ENCODE assay signal across 8 mouse cellular contexts in genomic region chr15:9072630-9073029, GRCm38 (mm10). TPM values are rescaled to one million over a fixed set of nuclear protein-coding genes. Genes with fewer than 3 reads are reported as not detected.
DNase-seq lines count a peak whose midpoint lies in the region; ATAC-seq and TF ChIP-seq lines count a peak whose summit lies in the region.

No protein-coding gene starts in this region.

- WGBS in heart, embryonic 10.5 days = 10% methylated on average over 5 of the region's 5 CpGs
- WGBS in limb, embryonic 14.5 days = 31% methylated on average over 5 of the region's 5 CpGs
- 43% methylated on average over 5 of the region's 5 CpGs for WGBS in neural tube, embryonic 13.5 days

- no peak for TF ChIP-seq POLR2A in limb, embryonic 14.5 days (IDR thresholded peaks at IDR 0.05; ENCODE audit: borderline replicate concordance, extremely low read depth, insufficient read depth, insufficient read length)

- no peak for ATAC-seq in G1E (ENCODE audit: extremely low read depth, insufficient number of reproducible peaks, low FRiP score, poor library complexity, severe bottlenecking)
- ATAC-seq in limb, embryonic 14.5 days (ENCODE audit: low FRiP score, low read depth) = no peak
- no peak for ATAC-seq in neural tube, embryonic 13.5 days (ENCODE audit: low read depth)

- peak; percentile 44 for DNase-seq in adrenal gland, adult 2 months
- DNase-seq in adrenal gland, adult 8-10 months = no peak
- no peak for DNase-seq in G1E (ENCODE audit: low spot score)
- DNase-seq in heart, embryonic 10.5 days (ENCODE audit: low spot score) = no peak
- peak; percentile 50 for DNase-seq in limb, embryonic 14.5 days (ENCODE audit: low spot score)
- DNase-seq in layer of hippocampus, postnatal 10 days (ENCODE audit: low spot score in 2 of 2) = no peak
- DNase-seq in right cerebral cortex, postnatal 36 days (ENCODE audit: low spot score in 2 of 2) = no peak

- H3K4me2 ChIP-seq in limb, embryonic 14.5 days (replicated peaks; ENCODE audit: low read depth, low read length, severe bottlenecking) = peak overlapping the region; percentile 79
- peak overlapping the region; percentile 66 for H3K4me2 ChIP-seq in neural tube, embryonic 13.5 days

- no peak for TF ChIP-seq CTCF in G1E (IDR thresholded peaks at IDR 0.05; ENCODE audit: low read depth, low read length)

- no peak overlapping the region; the same call in 1 of the 2 replicates for H3K9ac ChIP-seq in limb, embryonic 14.5 days (ENCODE audit: low read depth, low read length, severe bottlenecking)
- H3K9ac ChIP-seq in neural tube, embryonic 13.5 days = peak overlapping the region; percentile 91

- no peaks in the 10 kb centered on the region for H3K9me3 ChIP-seq in G1E (replicated peaks)
- H3K9me3 ChIP-seq in heart, embryonic 10.5 days = no peaks in the 10 kb centered on the region
- no peaks in the 10 kb centered on the region for H3K9me3 ChIP-seq in limb, embryonic 14.5 days (ENCODE audit: control insufficient read depth, low read length)
- H3K9me3 ChIP-seq in neural tube, embryonic 13.5 days = no peaks in the 10 kb centered on the region

- H3K27me3 ChIP-seq in G1E (ENCODE audit: insufficient read depth, low read length) = no peaks in the 10 kb centered on the region
- no peaks in the 10 kb centered on the region for H3K27me3 ChIP-seq in heart, embryonic 10.5 days (ENCODE audit: insufficient read depth, poor library complexity, severe bottlenecking)
- H3K27me3 ChIP-seq in limb, embryonic 14.5 days (ENCODE audit: control insufficient read depth, insufficient read depth, low read length) = no peaks in the 10 kb centered on the region
- no peaks in the 10 kb centered on the region for H3K27me3 ChIP-seq in neural tube, embryonic 13.5 days

- peak overlapping the region; percentile 96 for H3K4me3 ChIP-seq in G1E (ENCODE audit: low read depth, low read length)
- H3K4me3 ChIP-seq in heart, embryonic 10.5 days = peak overlapping the region; percentile 99
- H3K4me3 ChIP-seq in limb, embryonic 14.5 days (replicated peaks; ENCODE audit: low read length) = peak overlapping the region; percentile 92
- peak overlapping the region; percentile 92 for H3K4me3 ChIP-seq in neural tube, embryonic 13.5 days

- peaks cover 22% of the 10 kb centered on the region for H3K36me3 ChIP-seq in G1E (replicated peaks)
- H3K36me3 ChIP-seq in heart, embryonic 10.5 days = no peaks in the 10 kb centered on the region
- H3K36me3 ChIP-seq in limb, embryonic 14.5 days (ENCODE audit: control insufficient read depth, insufficient read depth, low read length) = no peaks in the 10 kb centered on the region
- no peaks in the 10 kb centered on the region for H3K36me3 ChIP-seq in neural tube, embryonic 13.5 days

- peaks cover 54% of the 10 kb centered on the region for H3K4me1 ChIP-seq in G1E (ENCODE audit: insufficient read depth, low read depth, low read length)
- H3K4me1 ChIP-seq in heart, embryonic 10.5 days = peaks cover 45% of the 10 kb centered on the region
- H3K4me1 ChIP-seq in limb, embryonic 14.5 days (ENCODE audit: control insufficient read depth, insufficient read depth, low read length) = peaks cover 23% of the 10 kb centered on the region
- peaks cover 47% of the 10 kb centered on the region for H3K4me1 ChIP-seq in neural tube, embryonic 13.5 days (replicated peaks)

- peak overlapping the region; percentile 99 for H3K27ac ChIP-seq in heart, embryonic 10.5 days
- H3K27ac ChIP-seq in limb, embryonic 14.5 days (replicated peaks; ENCODE audit: low read depth, low read length) = no peak overlapping the region
- no peak overlapping the region for H3K27ac ChIP-seq in neural tube, embryonic 13.5 days (replicated peaks)

RNA-seq across cellular contexts. Expression of gene Nadk2, which starts 1.6 kb away (rescaled TPM):
- total RNA-seq in adrenal gland, adult 2 months (2021) = 10 to 100 TPM; 56.3 to 57.9 TPM
- 13.7 and 17.3 TPM in 2 replicates for polyA plus RNA-seq in adrenal gland, adult 2 months (2012; rRNA removed)
- total RNA-seq in adrenal gland, adult 8-10 months (2022) = 10 to 100 TPM; 66.3 to 80.1 (median 74.6) TPM
- total RNA-seq in G1E (2014; fragmentation: Nextera tagmentation) (222 and 250 TPM in 2 replicates), G1E (2017) (218 and 235 TPM in 2 replicates)
- polyA plus RNA-seq in G1E (2012) = 130 and 143 TPM in 2 replicates
- 54.9 and 61.9 TPM in 2 replicates for polyA plus RNA-seq in heart, embryonic 10.5 days (2016; fragmentation: Nextera tagmentation; extraction: Ambion mirVana)
- polyA plus RNA-seq in limb, embryonic 14.5 days (2012; rRNA removed) = 29.2 and 31.6 TPM in 2 replicates
- polyA plus RNA-seq in limb, embryonic 14.5 days (2014; fragmentation: Nextera tagmentation; extraction: Ambion mirVana) = 26.7 and 28.2 TPM in 2 replicates
- 28.4 and 34.4 TPM in 2 replicates for polyA plus RNA-seq in neural tube, embryonic 13.5 days (2015; fragmentation: Nextera tagmentation; extraction: Ambion mirVana)
- 10 to 100 TPM; 46.8 to 50.0 TPM for total RNA-seq in layer of hippocampus, postnatal 10 days (2021)

Comparison
In these comparisons a context has a peak if more than half of its experiments do, and no peak if none do; other contexts are left out.
1. DNase-seq: peak in adrenal gland, adult 2 months (single experiment) and limb, embryonic 14.5 days (single experiment); none in adrenal gland, adult 8-10 months (single experiment), G1E (single experiment), heart, embryonic 10.5 days (single experiment), layer of hippocampus, postnatal 10 days (0 of 2) and right cerebral cortex, postnatal 36 days (0 of 2).
2. Peak in every context shown above with its lines, with median percentiles within 50 percentile points of each other: H3K4me3 ChIP-seq.